Mouse (Mus musculus): ENCODE measurements around the gene Gm20792.
"Not testable (repeated sequence)": the region's sequence is repeated elsewhere in the genome, so short reads cannot be mapped to it uniquely, and the experiment has no call there.

The Gm20792 gene

DNA sequence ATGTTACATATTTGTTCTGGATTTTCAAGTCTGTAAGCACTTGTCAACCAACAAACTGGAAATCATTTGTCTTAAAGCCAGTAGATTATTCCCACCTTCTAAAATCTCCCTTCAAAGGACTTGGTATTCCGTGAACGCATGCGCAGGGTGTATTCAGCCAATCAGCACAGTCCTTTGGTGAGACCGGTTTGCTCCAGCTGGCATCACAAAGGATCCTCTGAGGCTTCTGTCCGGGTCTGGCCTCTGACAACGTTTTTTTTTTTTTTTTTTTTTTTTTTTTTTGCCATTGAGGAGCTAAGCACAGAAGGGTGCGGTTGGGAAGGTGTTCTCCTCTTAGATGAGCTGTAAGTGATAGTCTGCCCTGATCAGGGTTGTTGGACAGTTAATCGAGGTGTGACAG, at the start of gene Gm20792:
Gm20792 (plus strand) TSS at position 301 of the 400 bp plus-strand sequence.
- DNase-seq (ENCODE audit: extremely low spot score, low read depth, low spot score): not testable (repeated sequence)

Measured in hindlimb bud, embryonic 11.5 days (tissue).